Mouse (Mus musculus) adrenal gland, postnatal 0 days (tissue): ENCODE measurements around the gene Xpo4. TPM values are rescaled to one million over a fixed set of nuclear protein-coding genes. Genes with fewer than 3 reads are reported as not detected.

Experiments used
- polyA plus RNA-seq: library from polyadenylated mRNA; unstranded; fragments of >200 nt; fragmentation: Nextera tagmentation; extraction: Ambion mirVana; gene quantifications from 2 replicates; pipeline ENCODE4 v1.2.1, GENCODE M21; 2015

Gene Xpo4
- polyA plus RNA-seq = 9.6 and 14.4 TPM in 2 replicates

DNA sequence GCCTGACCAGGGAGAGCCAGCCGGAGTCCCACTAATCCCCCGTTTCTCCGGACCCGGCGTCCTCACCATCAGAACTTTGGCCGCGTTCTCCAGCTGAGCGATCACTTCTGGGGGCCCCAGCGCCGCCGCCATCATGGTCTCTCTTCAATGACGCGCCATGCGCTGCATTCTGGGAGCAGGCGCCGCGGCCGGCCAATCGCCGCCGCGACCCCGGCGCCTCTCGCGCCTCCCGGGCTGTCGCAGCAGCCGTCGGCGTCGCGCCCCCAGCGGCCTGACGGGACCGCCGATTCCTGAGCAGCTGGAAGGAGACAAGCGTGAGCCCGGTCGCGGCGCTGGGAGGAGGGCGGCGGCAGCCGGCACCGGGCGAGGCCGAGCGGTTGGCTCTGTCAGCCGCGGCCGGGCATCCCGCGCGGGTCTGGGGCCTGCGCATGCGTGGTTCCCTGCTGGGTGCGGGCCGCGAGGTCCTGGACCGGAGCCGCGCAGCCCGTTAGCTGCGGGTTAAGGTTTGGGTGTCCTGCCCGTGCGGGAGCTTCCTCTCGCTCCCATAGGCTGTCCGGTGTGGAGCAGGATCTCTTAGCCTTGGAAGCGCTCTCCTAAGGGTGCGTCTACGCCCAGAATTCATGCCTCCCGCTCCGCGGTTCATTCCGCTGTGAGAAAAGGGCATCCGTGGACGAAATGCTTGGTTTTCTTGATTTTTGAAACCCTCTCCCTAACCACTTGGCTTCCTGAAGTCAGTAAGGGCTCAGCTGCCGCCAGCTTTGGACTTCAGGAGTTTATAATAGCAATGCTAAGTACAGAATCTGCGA is at the start of gene Xpo4:
TSS of gene Xpo4 (minus strand) at position 609 of the 806 bp plus-strand sequence.

DNA sequence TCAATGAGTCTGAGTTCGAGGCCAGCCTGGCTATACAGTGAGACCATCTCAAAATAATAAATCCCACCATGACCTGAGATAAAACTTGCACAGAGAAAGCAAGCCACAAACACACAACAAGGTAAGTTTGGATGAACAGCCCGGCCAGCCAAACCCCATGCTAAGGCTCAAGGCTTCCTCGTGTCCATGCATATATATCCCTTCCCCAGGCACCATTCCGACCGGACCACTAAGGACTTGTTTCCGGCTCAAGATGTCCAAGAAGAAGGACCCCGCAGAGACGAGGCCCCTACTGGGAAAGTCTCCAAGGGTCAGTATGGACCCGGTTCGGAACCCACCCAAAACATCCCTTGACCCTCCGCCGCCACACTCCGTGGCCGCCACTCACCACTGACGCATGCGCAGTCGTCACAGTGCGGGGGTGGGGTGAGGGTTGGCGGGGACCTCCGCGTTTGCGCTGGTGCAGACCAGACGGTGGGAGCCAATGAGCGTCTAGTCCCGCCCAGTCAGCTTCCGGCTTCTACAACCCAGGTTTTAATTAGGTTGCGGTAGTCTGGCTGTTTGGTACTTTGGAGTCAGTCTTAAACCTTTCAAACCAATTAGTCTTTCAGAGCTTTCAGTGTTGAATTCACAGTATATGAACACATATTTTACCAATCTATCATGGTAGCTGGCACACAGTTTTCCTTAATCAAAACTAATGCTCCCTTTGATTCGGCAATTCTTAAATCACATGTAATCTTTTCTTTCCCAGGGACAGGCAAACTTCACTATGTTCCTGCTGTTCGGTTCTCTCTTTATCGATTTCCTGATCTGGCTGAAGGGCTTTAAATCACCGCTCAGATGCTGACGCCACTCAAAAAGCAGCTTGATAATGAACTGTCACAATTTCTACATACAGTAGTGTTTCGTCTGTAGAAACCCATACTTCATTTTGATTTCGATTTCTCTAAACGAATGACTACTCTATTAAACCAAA is 93.8 kb downstream of the Xpo4 start, which contains the start of gene Eef1akmt1:
TSS of gene Eef1akmt1 (minus strand) at position 458 of the 979 bp plus-strand sequence.

Other genes starting within 250 kb of the Xpo4 start
- gene Ift88, start 241.4 kb downstream of the Xpo4 start, polyA plus RNA-seq = 6.7 and 7.0 TPM in 2 replicates
- gene Il17d, start 140.7 kb downstream of the Xpo4 start, polyA plus RNA-seq = 5.9 and 7.2 TPM in 2 replicates
- gene Eef1akmt1, start 93.8 kb downstream of the Xpo4 start, polyA plus RNA-seq = 83.1 and 88.2 TPM in 2 replicates
- not detected in 2 replicates for gene Gm49361, start 80.7 kb upstream of the Xpo4 start, polyA plus RNA-seq
- gene Lats2, start 93.0 kb upstream of the Xpo4 start, polyA plus RNA-seq = 15.8 and 17.8 TPM in 2 replicates
- 13.1 and 18.1 TPM in 2 replicates for gene Sap18, start 132.8 kb upstream of the Xpo4 start, polyA plus RNA-seq
- gene Ska3, start 160.8 kb upstream of the Xpo4 start, polyA plus RNA-seq = 6.0 and 8.3 TPM in 2 replicates
- gene Mrpl57, start 160.8 kb upstream of the Xpo4 start, polyA plus RNA-seq = 269 and 327 TPM in 2 replicates
- gene Zdhhc20, start 224.8 kb upstream of the Xpo4 start, polyA plus RNA-seq = 64.7 and 83.1 TPM in 2 replicates